ENCODE assay signal across 8 mouse cellular contexts in the genomic region with DNA sequence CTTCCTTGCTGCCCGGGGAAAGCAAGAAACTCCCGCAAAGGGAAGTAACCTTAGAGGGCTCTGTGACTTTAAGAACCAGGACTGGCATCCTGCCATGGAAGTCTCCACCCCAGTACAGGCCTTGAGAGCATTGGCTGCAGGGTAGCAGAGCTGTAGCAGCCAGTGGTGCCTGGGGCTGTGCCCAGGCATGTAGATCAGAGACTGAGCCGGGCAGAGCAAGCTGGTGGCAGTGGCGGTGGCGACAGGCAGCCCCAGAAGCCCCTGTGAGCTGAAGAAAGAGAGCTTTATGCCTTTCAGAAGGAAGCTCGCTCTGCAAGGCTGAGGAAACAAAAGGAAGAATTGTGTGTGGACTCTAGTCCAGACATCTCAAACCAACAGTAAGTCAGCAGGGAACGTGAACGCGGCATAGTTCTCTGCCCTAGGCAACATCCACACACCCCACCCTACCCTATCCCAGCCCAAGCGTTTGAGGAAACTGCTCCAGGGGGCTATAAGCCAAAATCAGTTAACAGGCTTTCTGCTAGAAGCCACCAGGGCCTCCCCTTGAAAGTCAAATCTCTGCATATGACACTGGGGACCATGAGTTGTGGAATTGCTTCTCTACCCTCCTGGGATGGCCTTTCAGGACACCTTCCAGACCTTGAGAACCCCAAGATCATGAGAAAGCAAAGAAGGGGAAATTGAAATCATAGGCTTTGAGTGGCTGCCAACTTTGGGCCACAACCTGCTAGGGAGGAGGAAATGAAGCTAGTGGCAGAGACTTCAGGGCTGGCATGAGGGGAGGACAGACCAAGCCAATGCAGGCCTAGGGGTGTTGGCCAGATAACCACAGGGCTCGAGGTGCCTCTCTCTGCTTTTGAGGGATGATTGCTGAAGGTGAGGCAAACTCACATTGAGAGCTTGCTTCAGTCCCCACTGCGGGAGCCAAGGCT. TPM values are rescaled to one million over a fixed set of nuclear protein-coding genes. Genes with fewer than 3 reads are reported as not detected.
A peak's percentile ranks its signal among the peaks of the same experiment; 100 is the strongest.
DNase-seq lines count a peak whose midpoint lies in the region; ATAC-seq and TF ChIP-seq lines count a peak whose summit lies in the region.

A gene (plus strand): TSS at position 124 of the 932 bp plus-strand sequence.

- peak within 1 kb of the TSS; percentile 46 for H3K4me3 ChIP-seq in heart, embryonic 13.5 days
- peak within 1 kb of the TSS; percentile 30 for H3K4me3 ChIP-seq in kidney, postnatal 0 days (replicated peaks; ENCODE audit: low read depth, low read length)
- H3K4me3 ChIP-seq in liver, adult 2 months (ENCODE audit: insufficient read depth, low read depth, low read length) = peak within 1 kb of the TSS; percentile 65
- peak within 1 kb of the TSS; percentile 44 for H3K4me3 ChIP-seq in stomach, postnatal 0 days (ENCODE audit: low read depth, low read length)

- H3K27ac ChIP-seq in heart, embryonic 13.5 days (replicated peaks) = peak within 1 kb of the TSS; percentile 79
- H3K27ac ChIP-seq in kidney, postnatal 0 days = peak within 1 kb of the TSS; percentile 82
- H3K27ac ChIP-seq in liver, adult 2 months (replicated peaks; ENCODE audit: insufficient read depth, low read depth, low read length) = peak within 1 kb of the TSS; percentile 87
- H3K27ac ChIP-seq in stomach, postnatal 0 days (replicated peaks) = peak within 1 kb of the TSS; percentile 88

- ATAC-seq in heart, embryonic 13.5 days (ENCODE audit: extremely low read depth, insufficient number of reproducible peaks, low FRiP score, low TSS enrichment) = peak; percentile 59; the same call in 1 of the 2 replicates
- peak; percentile 94 for ATAC-seq in kidney, postnatal 0 days (replicated peaks; ENCODE audit: low FRiP score, low read depth)
- ATAC-seq in stomach, postnatal 0 days (ENCODE audit: low FRiP score, low TSS enrichment) = peak; percentile 94

- peak; percentile 97 for TF ChIP-seq POLR2A in liver, adult 2 months (IDR thresholded peaks at IDR 0.05; ENCODE audit: extremely low read depth, insufficient read depth, low read length)

- peak within 1 kb of the TSS; percentile 77 for H3K9ac ChIP-seq in heart, embryonic 13.5 days
- peak within 1 kb of the TSS; percentile 60 for H3K9ac ChIP-seq in kidney, postnatal 0 days (ENCODE audit: low read depth, low read length)
- peak within 1 kb of the TSS; percentile 85 for H3K9ac ChIP-seq in liver, adult 2 months (ENCODE audit: low read depth, low read length)
- H3K9ac ChIP-seq in stomach, postnatal 0 days (ENCODE audit: low read length) = peak within 1 kb of the TSS; percentile 65

- peak; percentile 45 to 54 for DNase-seq in B cell, adult 2 months
- DNase-seq in adrenal gland, postnatal 25 days = peak; percentile 92
- peak; percentile 90 for DNase-seq in fibroblast of lung, adult 2 months (ENCODE audit: low read depth)
- peak; percentile 88 for DNase-seq in kidney, postnatal 0 days (ENCODE audit: low spot score)
- DNase-seq in liver, adult 2 months (ENCODE audit: extremely low read depth, low read depth, low spot score) = peak; percentile 61
- DNase-seq in naive thymus-derived CD4-positive, alpha-beta T cell, adult 2 months (ENCODE audit: low read depth) = peak; percentile 86
- peak; percentile 90 for DNase-seq in stomach, postnatal 0 days (ENCODE audit: low spot score)

- H3K4me2 ChIP-seq in heart, embryonic 13.5 days = peak within 1 kb of the TSS; percentile 67
- peak within 1 kb of the TSS; percentile 56 for H3K4me2 ChIP-seq in kidney, postnatal 0 days (ENCODE audit: low read length)
- H3K4me2 ChIP-seq in stomach, postnatal 0 days (replicated peaks; ENCODE audit: low read depth) = peak within 1 kb of the TSS; percentile 64

- 36% methylated on average over 12 of the region's 12 CpGs for WGBS in heart, embryonic 13.5 days
- WGBS in kidney, postnatal 0 days = 37% methylated on average over 12 of the region's 12 CpGs
- WGBS in liver, adult 2 months = 2% methylated on average over 12 of the region's 12 CpGs
- WGBS in stomach, postnatal 0 days = 14% methylated on average over 12 of the region's 12 CpGs

- no peaks in the 10 kb centered on the region for H3K9me3 ChIP-seq in heart, embryonic 13.5 days
- H3K9me3 ChIP-seq in kidney, postnatal 0 days (replicated peaks; ENCODE audit: low read length) = no peaks in the 10 kb centered on the region
- no peaks in the 10 kb centered on the region for H3K9me3 ChIP-seq in stomach, postnatal 0 days (ENCODE audit: control insufficient read depth, low read length)

- no peak for TF ChIP-seq EP300 in stomach, postnatal 0 days (optimal IDR thresholded peaks at IDR 0.05)

- no peaks in the 10 kb centered on the region for H3K27me3 ChIP-seq in heart, embryonic 13.5 days (replicated peaks)
- H3K27me3 ChIP-seq in kidney, postnatal 0 days (ENCODE audit: insufficient read depth, low read length) = no peaks in the 10 kb centered on the region
- no peaks in the 10 kb centered on the region for H3K27me3 ChIP-seq in liver, adult 2 months (ENCODE audit: control insufficient read depth, insufficient read depth, low read length)
- no peaks in the 10 kb centered on the region for H3K27me3 ChIP-seq in stomach, postnatal 0 days (ENCODE audit: control insufficient read depth, insufficient read depth, low read length)

- H3K79me2 ChIP-seq in liver, adult 2 months (ENCODE audit: control insufficient read depth, insufficient read depth, low read length) = peaks cover 3% of the 10 kb centered on the region; the same call in 1 of the 2 replicates

- no peaks in the 10 kb centered on the region for H3K36me3 ChIP-seq in heart, embryonic 13.5 days
- no peaks in the 10 kb centered on the region for H3K36me3 ChIP-seq in kidney, postnatal 0 days (ENCODE audit: insufficient read depth, low read length)
- H3K36me3 ChIP-seq in liver, adult 2 months (ENCODE audit: control insufficient read depth, insufficient read depth, low read length) = no peaks in the 10 kb centered on the region
- no peaks in the 10 kb centered on the region for H3K36me3 ChIP-seq in stomach, postnatal 0 days (ENCODE audit: control insufficient read depth, insufficient read depth, low read length)

- TF ChIP-seq CTCF in kidney, postnatal 0 days (IDR thresholded peaks at IDR 0.05; ENCODE audit: low read depth) = peak; percentile 1; the same call in 1 of the 2 replicates
- TF ChIP-seq CTCF in liver, adult 2 months (IDR thresholded peaks at IDR 0.05; ENCODE audit: low read depth, low read length) = no peak
- TF ChIP-seq CTCF in stomach, postnatal 0 days (IDR thresholded peaks at IDR 0.05; ENCODE audit: low read depth) = no peak

- H3K4me1 ChIP-seq in heart, embryonic 13.5 days = peaks cover 19% of the 10 kb centered on the region
- H3K4me1 ChIP-seq in kidney, postnatal 0 days (replicated peaks; ENCODE audit: insufficient read depth, low read length) = peaks cover 16% of the 10 kb centered on the region; the same call in 1 of the 2 replicates
- peaks cover 20% of the 10 kb centered on the region for H3K4me1 ChIP-seq in liver, adult 2 months (ENCODE audit: control insufficient read depth, insufficient read depth, low read length)
- H3K4me1 ChIP-seq in stomach, postnatal 0 days (replicated peaks; ENCODE audit: control insufficient read depth, insufficient read depth) = 0 out of 2 replicates have a peak, but pooled peaks cover 3% of the 10 kb centered on the region

RNA-seq across cellular contexts. Expression of the gene that starts here (rescaled TPM):
- 12.6 and 17.2 TPM in 2 replicates for total RNA-seq in adrenal gland, postnatal 25 days (2021)
- polyA plus RNA-seq in heart, embryonic 13.5 days (2015; fragmentation: Nextera tagmentation; extraction: Ambion mirVana) = 2.7 and 4.1 TPM in 2 replicates
- polyA plus RNA-seq in kidney, postnatal 0 days (2015; fragmentation: Nextera tagmentation; extraction: Ambion mirVana) = 5.0 and 5.7 TPM in 2 replicates
- total RNA-seq in liver, adult 2 months (2014; rRNA removed) = 28.9 and 36.8 TPM in 2 replicates
- polyA plus RNA-seq in liver, adult 2 months (2012; rRNA removed) = 35.2 and 38.5 TPM in 2 replicates
- 2.8 and 4.0 TPM in 2 replicates for polyA plus RNA-seq in stomach, postnatal 0 days (2015; fragmentation: Nextera tagmentation; extraction: Ambion mirVana)

Comparison
In these comparisons a context has a peak if more than half of its experiments do, and no peak if none do; other contexts are left out.
1. Peak in every context shown above with its lines: DNase-seq, ATAC-seq, H3K4me3 ChIP-seq and H3K27ac ChIP-seq.